In genomic region chr10:51792030-51792429, GRCm38 (mm10) we compare ENCODE assay signal across 9 mouse cellular contexts.
DNase-seq lines count a peak whose midpoint lies in the region; ATAC-seq and TF ChIP-seq lines count a peak whose summit lies in the region.
"Had no signal": no experiment of that assay in that cellular context is flagged by ENCODE, and none has a peak within 500 bp of the region (broad histone marks: within the 10 kb centered on the region; RNA-seq: fewer than 3 reads in every experiment).

No protein-coding gene starts in this region.

- in situ Hi-C loops in Patski (cut with MboI; ENCODE audit: low pct_unique_long_range_greater_than_20kb): loop anchor here (25.0 kb wide), 1 partner anchor 595 kb away; the partner anchor contains the start of genes Gopc and Nepn

- TF ChIP-seq CTCF in Patski (IDR thresholded peaks at IDR 0.05): peak; percentile 36

- CTCF ChIA-PET in Patski (lab: Charles Lee): interaction anchor here (0.7 to 1.9 kb wide), 11 partner anchors 10 to 390 kb away, joined by 3 to 6 read pairs (median 3); no protein-coding TSS in a partner anchor

- no peak for ATAC-seq in Patski

- DNase-seq in kidney, adult 9 months: peak; percentile 11
- DNase-seq in kidney, adult 8-10 months: no peak
- DNase-seq in ES-CJ7 (ENCODE audit: low read depth, low spot score) (peak; percentile 7), Patski (ENCODE audit: low read depth, low spot score) (no peak)
- DNase-seq in lung, postnatal 25 days (ENCODE audit: low spot score): peak; percentile 3
- no peak for DNase-seq in urinary bladder, postnatal 25 days (ENCODE audit: low spot score)
- no peak for DNase-seq in thymus, postnatal 0 days (ENCODE audit: low spot score)
- DNase-seq: kidney, postnatal 10 days had no signal

- H3K27me3 ChIP-seq in Patski: no peaks in the 10 kb centered on the region
- H3K27me3 ChIP-seq: lung, embryonic 15.5 days had no signal

- POLR2A ChIA-PET in Patski (lab: Charles Lee): no interaction called here

Comparison
In these comparisons a context has a peak if more than half of its experiments do, and no peak if none do; other contexts are left out.
1. DNase-seq: peak in kidney, adult 9 months (single experiment), ES-CJ7 (single experiment) and lung, postnatal 25 days (single experiment); none in kidney, adult 8-10 months (0 of 2), Patski (single experiment), urinary bladder, postnatal 25 days (single experiment) and thymus, postnatal 0 days (single experiment).